Mouse (Mus musculus) spleen, adult 2 months (tissue): ENCODE data around the gene Asprv1.

Experiments used
- CTCF ChIP-seq: fragments of 200-500 bp; IDR thresholded peaks from 2 replicates; pipeline ENCODE4 v1.5.1; 2011; ENCODE audit warnings: mild to moderate bottlenecking, inconsistent platforms; ENCODE audit not compliant: insufficient read depth, insufficient read length, insufficient replicate concordance; ENCODE audit errors: extremely low read depth
- POLR2A ChIP-seq: fragments of 200-500 bp; IDR thresholded peaks from 2 replicates; pipeline ENCODE4 v1.6.1; 2011; ENCODE audit warnings: low read depth, low read length, inconsistent platforms

- TF ChIP-seq CTCF (no peak), POLR2A (no peak)
These were observed 41.9 kb upstream of the Asprv1 start for GRCm38 (mm10) chr6:86586070-86586469.
